ENCODE assay signal across 15 mouse cellular contexts in genomic region chr4:117056514-117056913, GRCm38 (mm10). TPM values are rescaled to one million over a fixed set of nuclear protein-coding genes. Genes with fewer than 3 reads are reported as not detected.
A peak's percentile ranks its signal among the peaks of the same experiment; 100 is the strongest.
DNase-seq lines count a peak whose midpoint lies in the region; ATAC-seq and TF ChIP-seq lines count a peak whose summit lies in the region.
"Had no signal": no experiment of that assay in that cellular context is flagged by ENCODE, and none has a peak within 500 bp of the region (broad histone marks: within the 10 kb centered on the region; RNA-seq: fewer than 3 reads in every experiment).

No protein-coding gene starts in this region.

- TF ChIP-seq CTCF in E14TG2a.4 (conservative IDR thresholded peaks at IDR 0.05; ENCODE audit: low read length) = no peak
- TF ChIP-seq CTCF in bone marrow, adult 2 months (IDR thresholded peaks at IDR 0.05; ENCODE audit: control insufficient read depth, insufficient read depth, low read length) = no peak

- H3K9ac ChIP-seq in forebrain, embryonic 12.5 days = no peak overlapping the region
- no peak overlapping the region for H3K9ac ChIP-seq in forebrain, embryonic 14.5 days (ENCODE audit: low read length)
- H3K9ac ChIP-seq in liver, embryonic 13.5 days = peak overlapping the region; percentile 65
- H3K9ac ChIP-seq: neural tube, embryonic 15.5 days had no signal

- no peak for ATAC-seq in forebrain, embryonic 12.5 days (ENCODE audit: low FRiP score)
- no peak for ATAC-seq in forebrain, embryonic 14.5 days
- ATAC-seq in liver, embryonic 13.5 days (ENCODE audit: low read depth) = peak; percentile 60
- ATAC-seq: hindbrain, embryonic 16.5 days had no signal

- H3K4me1 ChIP-seq in forebrain, embryonic 12.5 days = no peaks in the 10 kb centered on the region
- no peaks in the 10 kb centered on the region; the same call in 1 of the 2 replicates for H3K4me1 ChIP-seq in forebrain, embryonic 14.5 days (ENCODE audit: control insufficient read depth, insufficient read depth, low read length)
- peaks cover 57% of the 10 kb centered on the region for H3K4me1 ChIP-seq in E14TG2a.4 (replicated peaks; ENCODE audit: low read depth, low read length)
- H3K4me1 ChIP-seq in bone marrow, adult 2 months (ENCODE audit: control insufficient read depth, insufficient read depth, low read length) = peaks cover 2% of the 10 kb centered on the region
- H3K4me1 ChIP-seq in liver, embryonic 13.5 days (replicated peaks) = peaks cover 53% of the 10 kb centered on the region
- H3K4me1 ChIP-seq: neural tube, embryonic 15.5 days had no signal

- H3K4me3 ChIP-seq in forebrain, embryonic 12.5 days (replicated peaks) = no peak overlapping the region
- H3K4me3 ChIP-seq in forebrain, embryonic 14.5 days (ENCODE audit: low read depth, low read length) = no peak overlapping the region
- 0 out of 2 replicates have a peak overlapping the region, but pooled peaks have one; percentile 5 for H3K4me3 ChIP-seq in E14TG2a.4 (replicated peaks; ENCODE audit: low read length)
- no peak overlapping the region for H3K4me3 ChIP-seq in bone marrow, adult 2 months (replicated peaks; ENCODE audit: control insufficient read depth, low read depth, low read length)
- H3K4me3 ChIP-seq in liver, embryonic 13.5 days (replicated peaks) = peak overlapping the region; percentile 18; the same call in 1 of the 2 replicates
- H3K4me3 ChIP-seq: neural tube, embryonic 15.5 days had no signal

- H3K9me3 ChIP-seq in forebrain, embryonic 12.5 days = no peaks in the 10 kb centered on the region
- no peaks in the 10 kb centered on the region for H3K9me3 ChIP-seq in forebrain, embryonic 14.5 days (replicated peaks; ENCODE audit: control insufficient read depth, low read length)
- no peaks in the 10 kb centered on the region for H3K9me3 ChIP-seq in E14TG2a.4 (ENCODE audit: low read length)
- H3K9me3 ChIP-seq in liver, embryonic 13.5 days (replicated peaks) = no peaks in the 10 kb centered on the region
- H3K9me3 ChIP-seq: neural tube, embryonic 15.5 days had no signal

- no peak for TF ChIP-seq POLR2A in bone marrow, adult 2 months (IDR thresholded peaks at IDR 0.05; ENCODE audit: borderline replicate concordance, control insufficient read depth, low read depth, low read length)

- no peaks in the 10 kb centered on the region; the same call in 1 of the 2 replicates for H3K27me3 ChIP-seq in forebrain, embryonic 12.5 days
- H3K27me3 ChIP-seq in forebrain, embryonic 14.5 days (replicated peaks; ENCODE audit: control insufficient read depth, insufficient read depth, low read length) = no peaks in the 10 kb centered on the region
- H3K27me3 ChIP-seq in E14TG2a.4 (ENCODE audit: insufficient read depth, low read length) = no peaks in the 10 kb centered on the region
- no peaks in the 10 kb centered on the region for H3K27me3 ChIP-seq in liver, embryonic 13.5 days
- H3K27me3 ChIP-seq: neural tube, embryonic 15.5 days had no signal

- H3K27ac ChIP-seq in forebrain, embryonic 12.5 days = 0 out of 2 replicates have a peak overlapping the region, but pooled peaks have one; percentile 37
- H3K27ac ChIP-seq in forebrain, embryonic 14.5 days (ENCODE audit: low read depth, low read length) = no peak overlapping the region
- peak overlapping the region; percentile 70 for H3K27ac ChIP-seq in bone marrow, adult 2 months (ENCODE audit: control insufficient read depth, insufficient read depth, low read depth, low read length, poor library complexity)
- H3K27ac ChIP-seq in liver, embryonic 13.5 days = peak overlapping the region; percentile 94
- H3K27ac ChIP-seq: neural tube, embryonic 15.5 days had no signal

- peaks cover 18% of the 10 kb centered on the region; the same call in 1 of the 2 replicates for H3K36me3 ChIP-seq in forebrain, embryonic 12.5 days (replicated peaks)
- H3K36me3 ChIP-seq in forebrain, embryonic 14.5 days (ENCODE audit: control insufficient read depth, insufficient read depth, low read length) = peaks cover 7% of the 10 kb centered on the region
- peaks cover 58% of the 10 kb centered on the region for H3K36me3 ChIP-seq in E14TG2a.4 (ENCODE audit: insufficient read depth, low read length)
- peaks cover 25% of the 10 kb centered on the region for H3K36me3 ChIP-seq in liver, embryonic 13.5 days

- H3K4me2 ChIP-seq in forebrain, embryonic 12.5 days = no peak overlapping the region
- no peak overlapping the region for H3K4me2 ChIP-seq in forebrain, embryonic 14.5 days (ENCODE audit: low read length)
- peak overlapping the region; percentile 53 for H3K4me2 ChIP-seq in liver, embryonic 13.5 days
- H3K4me2 ChIP-seq: neural tube, embryonic 15.5 days had no signal

- WGBS in forebrain, embryonic 12.5 days = 75% methylated on average over 2 of the region's 2 CpGs
- 82% methylated on average over 2 of the region's 2 CpGs for WGBS in forebrain, embryonic 14.5 days
- WGBS in bone marrow, adult 2 months = 90% methylated on average over 2 of the region's 2 CpGs
- 63% methylated on average over 2 of the region's 2 CpGs for WGBS in liver, embryonic 13.5 days (ENCODE audit: insufficient replicate concordance)

- intact Hi-C loops in gastrocnemius, postnatal 14 days (cut with DNase I; ENCODE audit: low total_unique reads) = no loop called here

- DNase-seq in forebrain, embryonic 14.5 days (ENCODE audit: low spot score) = no peak
- DNase-seq in liver, embryonic 13.5 days = no peak
- no peak for DNase-seq in spleen, adult 12 weeks (ENCODE audit: low spot score)
- no peak for DNase-seq in gastrocnemius, postnatal 14 days
- DNase-seq in right cerebral cortex, adult 2 months (ENCODE audit: low spot score in 2 of 2) = no peak
- DNase-seq: cerebellum, adult 8-10 months; kidney, adult 2 months; kidney, postnatal 4 days; retina, postnatal 1 day had no signal

RNA-seq across cellular contexts. Expression of gene Eif2b3, which starts 37.3 kb away (rescaled TPM):
- 41.0 and 44.1 TPM in 2 replicates for polyA plus RNA-seq in forebrain, embryonic 12.5 days (2016; fragmentation: Nextera tagmentation; extraction: Ambion mirVana)
- 47.5 and 51.4 TPM in 2 replicates for polyA plus RNA-seq in forebrain, embryonic 14.5 days (2014; fragmentation: Nextera tagmentation; extraction: Ambion mirVana)
- 13.1 and 23.4 TPM in 2 replicates for polyA plus RNA-seq in bone marrow, adult 2 months (2011; ENCODE audit: insufficient read depth, insufficient read length, low replicate concordance, missing spikeins)
- polyA plus RNA-seq in liver, embryonic 13.5 days (2015; fragmentation: Nextera tagmentation; extraction: Ambion mirVana) = 46.4 and 49.8 TPM in 2 replicates
- 10 to 100 TPM; 22.0 to 24.8 TPM for total RNA-seq in gastrocnemius, postnatal 14 days (2021)

RNA-seq across cellular contexts. Expression of gene Ptch2, which starts 39.4 kb away (rescaled TPM):
- 5.9 and 6.7 TPM in 2 replicates for polyA plus RNA-seq in forebrain, embryonic 12.5 days (2016; fragmentation: Nextera tagmentation; extraction: Ambion mirVana)
- 2.4 and 3.4 TPM in 2 replicates for polyA plus RNA-seq in forebrain, embryonic 14.5 days (2014; fragmentation: Nextera tagmentation; extraction: Ambion mirVana)
- polyA plus RNA-seq in bone marrow, adult 2 months (2011; ENCODE audit: insufficient read depth, insufficient read length, low replicate concordance, missing spikeins) = 1.5 and 2.8 TPM in 2 replicates
- 0.36 and 0.51 TPM in 2 replicates for polyA plus RNA-seq in liver, embryonic 13.5 days (2015; fragmentation: Nextera tagmentation; extraction: Ambion mirVana)
- 1 to 10 TPM; 3.8 to 5.9 TPM for total RNA-seq in gastrocnemius, postnatal 14 days (2021)
- total RNA-seq: MEL had no signal

Comparison
In these comparisons a context has a peak if more than half of its experiments do, and no peak if none do; other contexts are left out.
1. H3K4me3 ChIP-seq: peak in E14TG2a.4 (single experiment) and liver, embryonic 13.5 days (single experiment); none in forebrain, embryonic 12.5 days (single experiment), forebrain, embryonic 14.5 days (single experiment) and bone marrow, adult 2 months (single experiment).